In the genomic region with DNA sequence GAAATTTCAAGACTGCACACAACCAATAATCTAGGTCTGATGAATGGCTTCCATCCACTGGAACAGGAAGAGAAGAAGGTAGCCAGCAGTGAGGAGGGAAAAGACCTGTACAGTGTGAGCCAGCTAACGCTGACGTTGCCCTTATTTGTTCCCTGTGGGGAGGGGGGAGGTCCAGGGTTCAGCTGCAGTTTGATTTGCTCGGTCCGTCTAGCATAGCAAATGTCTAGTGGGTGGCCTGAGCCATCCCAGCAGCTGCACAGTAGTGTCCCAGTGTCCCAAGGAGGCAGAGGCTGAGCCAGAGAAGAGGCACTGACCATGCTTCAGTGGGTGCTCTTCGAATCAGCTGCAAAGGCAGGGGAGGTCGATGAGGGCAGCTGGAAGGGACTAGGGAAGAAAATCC, we compare ENCODE assay signal across 8 mouse cellular contexts.
DNase-seq lines count a peak whose midpoint lies in the region; ATAC-seq lines count a peak whose summit lies in the region.

No protein-coding gene starts in this region.

- no peak overlapping the region for H3K9ac ChIP-seq in kidney, embryonic 14.5 days (ENCODE audit: low read depth, low read length)
- peak overlapping the region; percentile 20; the same call in 1 of the 2 replicates for H3K9ac ChIP-seq in midbrain, embryonic 11.5 days (ENCODE audit: low read length)

- no peaks in the 10 kb centered on the region for H3K27me3 ChIP-seq in kidney, embryonic 14.5 days (ENCODE audit: control insufficient read depth, insufficient read depth, low read length)
- no peaks in the 10 kb centered on the region for H3K27me3 ChIP-seq in midbrain, embryonic 11.5 days (ENCODE audit: control insufficient read depth, insufficient read depth, low read length)

- H3K4me3 ChIP-seq in kidney, embryonic 14.5 days (ENCODE audit: low read length), result no peak overlapping the region
- H3K4me3 ChIP-seq in midbrain, embryonic 11.5 days (ENCODE audit: low read depth, low read length), result no peak overlapping the region

- DNase-seq in cerebellum, postnatal 10 days, result peak; percentile 19 to 20
- no peak for DNase-seq in cerebellum, adult 9-10 months
- peak; percentile 14 for DNase-seq in embryo, embryonic 9.5 days (ENCODE audit: extremely low spot score)
- peak; percentile 85 for DNase-seq in midbrain, embryonic 11.5 days (ENCODE audit: low spot score, missing footprints)
- no peak for DNase-seq in left cerebral cortex, postnatal 25 days (ENCODE audit: low spot score in 2 of 2)
- no peak for DNase-seq in frontal cortex, postnatal 10 days (ENCODE audit: low spot score in 2 of 2)
- DNase-seq in heart, postnatal 4 days, result no peak

- H3K4me2 ChIP-seq in kidney, embryonic 14.5 days (replicated peaks; ENCODE audit: low read depth, low read length), result no peak overlapping the region
- no peak overlapping the region; the same call in 1 of the 2 replicates for H3K4me2 ChIP-seq in midbrain, embryonic 11.5 days

- intact Hi-C loops in left cerebral cortex, postnatal 25 days (cut with DNase I), result no loop called here

- no peaks in the 10 kb centered on the region for H3K9me3 ChIP-seq in kidney, embryonic 14.5 days (ENCODE audit: control insufficient read depth, low read length)
- no peaks in the 10 kb centered on the region for H3K9me3 ChIP-seq in midbrain, embryonic 11.5 days (ENCODE audit: control insufficient read depth, low read length)

- H3K27ac ChIP-seq in kidney, embryonic 14.5 days (ENCODE audit: low read depth, low read length), result peak overlapping the region; percentile 80; the same call in 1 of the 2 replicates
- peak overlapping the region; percentile 76 for H3K27ac ChIP-seq in midbrain, embryonic 11.5 days (ENCODE audit: low read depth, low read length)

- WGBS in kidney, embryonic 14.5 days, result 32% methylated on average over 6 of the region's 6 CpGs
- 21% methylated on average over 6 of the region's 6 CpGs for WGBS in midbrain, embryonic 11.5 days

- H3K4me1 ChIP-seq in kidney, embryonic 14.5 days (ENCODE audit: control insufficient read depth, insufficient read depth, low read length), result peaks cover 18% of the 10 kb centered on the region
- H3K4me1 ChIP-seq in midbrain, embryonic 11.5 days (ENCODE audit: control insufficient read depth, insufficient read depth, low read length), result peaks cover 10% of the 10 kb centered on the region

- no peaks in the 10 kb centered on the region for H3K36me3 ChIP-seq in kidney, embryonic 14.5 days (ENCODE audit: control insufficient read depth, insufficient read depth, low read length)
- no peaks in the 10 kb centered on the region for H3K36me3 ChIP-seq in midbrain, embryonic 11.5 days (ENCODE audit: control insufficient read depth, insufficient read depth, low read length)

- peak; percentile 47; the same call in 1 of the 2 replicates for ATAC-seq in kidney, embryonic 14.5 days (ENCODE audit: low FRiP score, low TSS enrichment)
- ATAC-seq in midbrain, embryonic 11.5 days (ENCODE audit: low FRiP score), result peak; percentile 66

Comparison
In these comparisons a context has a peak if more than half of its experiments do, and no peak if none do; other contexts are left out.
1. DNase-seq: peak in cerebellum, postnatal 10 days (2 of 2), embryo, embryonic 9.5 days (single experiment) and midbrain, embryonic 11.5 days (single experiment); none in cerebellum, adult 9-10 months (single experiment), left cerebral cortex, postnatal 25 days (0 of 2), frontal cortex, postnatal 10 days (0 of 2) and heart, postnatal 4 days (single experiment).